Mouse (Mus musculus) heart, embryonic 16.5 days (tissue): Measurements from ENCODE around the gene Trappc5. TPM values are rescaled to one million over a fixed set of nuclear protein-coding genes. Genes with fewer than 3 reads are reported as not detected.

Experiments used
- ATAC-seq: fragments of 200-750 bp; cut with Nextera tagmentation; replicated peaks from 2 replicates; pipeline ENCODE4 v1.8.0; 2017; ENCODE audit warnings: moderate number of reproducible peaks; ENCODE audit not compliant: insufficient read depth, low FRiP score; ENCODE audit errors: extremely low read depth
- H3K27ac ChIP-seq: fragments of 300-500 bp; sonication (generic); 2 replicates; pipeline ENCODE4 v1.5.1; 2014; ENCODE audit warnings: mild to moderate bottlenecking, low read length, control low read depth, moderate library complexity
- H3K27me3 ChIP-seq: fragments of 300-500 bp; sonication (generic); 2 replicates; pipeline ENCODE4 v1.6.1; 2014; ENCODE audit warnings: low read length, mixed read lengths; ENCODE audit not compliant: control insufficient read depth, insufficient read depth
- H3K36me3 ChIP-seq: fragments of 300-500 bp; sonication (generic); 2 replicates; pipeline ENCODE4 v1.6.1; 2014; ENCODE audit not compliant: control insufficient read depth, insufficient read depth
- H3K4me1 ChIP-seq: fragments of 300-500 bp; sonication (generic); 2 replicates; pipeline ENCODE4 v1.6.1; 2014; ENCODE audit warnings: low read length, mixed read lengths; ENCODE audit not compliant: control insufficient read depth, insufficient read depth
- H3K4me2 ChIP-seq: fragments of 300-500 bp; sonication (generic); 2 replicates; pipeline ENCODE4 v1.6.1; 2014; ENCODE audit warnings: low read depth, mild to moderate bottlenecking, control low read depth, low read length
- H3K4me3 ChIP-seq: fragments of 300-500 bp; sonication (generic); 2 replicates; pipeline ENCODE4 v1.5.1; 2014; ENCODE audit warnings: mild to moderate bottlenecking, control low read depth, low read length
- H3K9ac ChIP-seq: fragments of 300-500 bp; sonication (generic); 2 replicates; pipeline ENCODE4 v1.6.1; 2014; ENCODE audit warnings: low read length, control low read depth
- H3K9me3 ChIP-seq: fragments of 300-500 bp; sonication (generic); replicated peaks from 2 replicates; pipeline ENCODE4 v1.6.1; 2016; ENCODE audit warnings: low read length; ENCODE audit not compliant: control insufficient read depth
- WGBS: fragments of 180-500 bp; shearing (Covaris S2); extraction: QIAGEN DNeasy Blood & Tissue Kit; methylation state at CpG from one replicate; pipeline ENCODE4 v1.1.7; 2014; 5-methylcytosine and 5-hydroxymethylcytosine counted together
- polyA plus RNA-seq: library from polyadenylated mRNA; unstranded; fragments of >200 nt; fragmentation: Nextera tagmentation; extraction: Ambion mirVana; gene quantifications from 2 replicates; pipeline ENCODE4 v1.2.1, GENCODE M21; 2015

The Trappc5 gene
- polyA plus RNA-seq, 1 experiment from 2014 or later, result 32.4 TPM

DNA sequence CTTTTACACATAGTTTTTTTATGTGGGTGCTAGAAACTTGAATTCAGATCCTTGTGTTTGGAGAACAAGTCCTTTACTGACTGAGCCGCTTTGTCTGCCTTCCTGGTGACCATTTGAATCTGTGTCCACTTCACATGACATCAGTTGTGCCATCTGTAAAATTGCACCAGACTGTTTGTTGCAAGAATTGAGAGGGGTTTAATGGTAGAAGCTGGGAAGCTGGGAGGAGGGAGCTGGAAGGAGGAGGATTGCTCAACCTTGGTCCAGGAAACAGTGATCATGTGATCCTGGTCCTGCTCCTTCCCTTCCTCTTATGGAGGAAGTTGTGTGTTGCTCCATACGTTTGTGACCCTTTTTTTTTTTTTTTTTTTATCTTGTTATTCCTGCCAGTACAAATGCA is 27.8 kb upstream of the Trappc5 start:
- no peak overlapping the region for H3K4me3 ChIP-seq
- ATAC-seq, result no peak
- H3K9ac ChIP-seq, result no peak overlapping the region
- H3K9me3 ChIP-seq, result no peaks in the 10 kb centered on the region
- 49% methylated on average over 2 of the region's 2 CpGs for WGBS
- no peaks in the 10 kb centered on the region for H3K4me1 ChIP-seq
- no peak overlapping the region for H3K4me2 ChIP-seq
- no peaks in the 10 kb centered on the region for H3K27me3 ChIP-seq
- H3K27ac ChIP-seq, result no peak overlapping the region
- H3K36me3 ChIP-seq, result no peaks in the 10 kb centered on the region

- H3K4me1 ChIP-seq, result no peaks in the 10 kb centered on the region
- no peaks in the 10 kb centered on the region for H3K27me3 ChIP-seq
- no peak overlapping the region for H3K27ac ChIP-seq
- H3K9me3 ChIP-seq, result no peaks in the 10 kb centered on the region
- WGBS, result 52% methylated on average over 1 of the region's 1 CpGs
- no peak overlapping the region for H3K4me3 ChIP-seq
- 0 out of 2 replicates have a peak overlapping the region, but pooled peaks have one; percentile 11 for H3K4me2 ChIP-seq
- ATAC-seq, result no peak
- H3K36me3 ChIP-seq, result no peaks in the 10 kb centered on the region
- H3K9ac ChIP-seq, result no peak overlapping the region
Observed at GRCm38 (mm10) chr8:3648990-3649389, 27.1 kb upstream of the Trappc5 start.

GRCm38 (mm10) chr8:3652845-3653244 is 23.3 kb upstream of the Trappc5 start:
- no peak overlapping the region for H3K4me3 ChIP-seq
- WGBS, result 62% methylated on average over 3 of the region's 3 CpGs
- ATAC-seq, result no peak
- no peaks in the 10 kb centered on the region for H3K9me3 ChIP-seq
- H3K27ac ChIP-seq, result no peak overlapping the region
- no peak overlapping the region for H3K9ac ChIP-seq
- no peaks in the 10 kb centered on the region for H3K36me3 ChIP-seq
- H3K4me2 ChIP-seq, result no peak overlapping the region
- H3K4me1 ChIP-seq, result no peaks in the 10 kb centered on the region
- peaks cover 2% of the 10 kb centered on the region; the same call in 1 of the 2 replicates for H3K27me3 ChIP-seq

DNA sequence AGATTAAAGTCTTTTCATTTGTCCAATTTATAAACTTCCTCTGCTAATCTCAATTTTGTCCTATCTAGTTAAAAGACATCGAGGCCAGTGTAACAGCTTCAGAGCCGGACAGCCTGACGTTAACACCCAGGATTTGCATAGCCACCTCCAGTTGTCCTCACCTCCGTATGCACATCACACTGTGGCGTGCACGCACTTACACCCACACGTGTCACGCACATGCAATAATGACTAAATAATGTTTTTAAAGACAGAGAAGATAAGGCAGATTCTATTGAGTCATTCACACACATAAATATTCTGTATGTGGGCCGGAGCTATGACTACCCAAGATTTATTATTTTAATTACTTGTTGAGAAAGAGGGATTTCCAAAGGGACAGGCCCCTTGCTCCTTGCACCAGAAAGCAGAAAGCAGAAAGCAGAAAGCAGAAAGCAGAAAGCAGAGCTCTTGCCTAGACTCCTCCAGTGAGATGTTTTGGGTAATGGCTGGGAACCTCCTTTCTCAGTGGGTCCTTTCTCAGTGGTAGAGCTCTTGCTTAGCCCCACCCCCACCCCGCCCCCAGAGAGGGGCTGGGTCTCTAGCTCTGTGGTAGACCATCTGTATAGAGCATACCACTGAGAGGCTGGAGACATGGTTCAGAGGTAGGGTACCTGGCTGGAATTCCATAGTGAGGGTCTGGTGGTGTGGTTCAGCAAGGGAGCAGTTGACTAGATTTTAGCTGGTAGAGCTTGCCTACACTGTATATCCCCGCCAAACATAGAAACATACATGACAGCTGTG is 21.2 kb upstream of the Trappc5 start:
- WGBS, result 63% methylated on average over 11 of the region's 11 CpGs
- no peak overlapping the region for H3K9ac ChIP-seq

GRCm38 (mm10) chr8:3655526-3655925 is 20.6 kb upstream of the Trappc5 start, which contains the start of gene Retn:
Retn (plus strand) TSS chr8:3655770.
- Histone ChIP-seq H3K4me2 (no peak within 1 kb of the TSS), H3K9me3 (no peaks in the 10 kb centered on the region), H3K4me1 (no peaks in the 10 kb centered on the region), H3K4me3 (no peak within 1 kb of the TSS), H3K9ac (no peak within 1 kb of the TSS), H3K27me3 (peaks cover 2% of the 10 kb centered on the region; the same call in 1 of the 2 replicates), H3K36me3 (no peaks in the 10 kb centered on the region), H3K27ac (no peak within 1 kb of the TSS)
- no peak for ATAC-seq
- 56% methylated on average over 3 of the region's 3 CpGs for WGBS

More for the DNA sequence above, 21.2 kb upstream of the Trappc5 start:
- H3K4me1 ChIP-seq, result no peaks in the 10 kb centered on the region
- peaks cover 2% of the 10 kb centered on the region; the same call in 1 of the 2 replicates for H3K27me3 ChIP-seq
- H3K36me3 ChIP-seq, result no peaks in the 10 kb centered on the region
- no peak overlapping the region for H3K27ac ChIP-seq
- H3K9me3 ChIP-seq, result no peaks in the 10 kb centered on the region
- ATAC-seq, result 0 out of 2 replicates have a peak, but pooled peaks have one; percentile 14
- no peak overlapping the region for H3K4me2 ChIP-seq
- H3K4me3 ChIP-seq, result no peak overlapping the region

GRCm38 (mm10) chr8:3656725-3657381 is 19.2 kb upstream of the Trappc5 start:
- WGBS, result 26% methylated on average over 7 of the region's 7 CpGs
- Histone ChIP-seq H3K27ac (no peak overlapping the region), H3K27me3 (peaks cover 2% of the 10 kb centered on the region; the same call in 1 of the 2 replicates), H3K36me3 (no peaks in the 10 kb centered on the region), H3K9me3 (no peaks in the 10 kb centered on the region), H3K9ac (no peak overlapping the region), H3K4me3 (no peak overlapping the region), H3K4me2 (no peak overlapping the region), H3K4me1 (no peaks in the 10 kb centered on the region)
- ATAC-seq, result no peak

DNA sequence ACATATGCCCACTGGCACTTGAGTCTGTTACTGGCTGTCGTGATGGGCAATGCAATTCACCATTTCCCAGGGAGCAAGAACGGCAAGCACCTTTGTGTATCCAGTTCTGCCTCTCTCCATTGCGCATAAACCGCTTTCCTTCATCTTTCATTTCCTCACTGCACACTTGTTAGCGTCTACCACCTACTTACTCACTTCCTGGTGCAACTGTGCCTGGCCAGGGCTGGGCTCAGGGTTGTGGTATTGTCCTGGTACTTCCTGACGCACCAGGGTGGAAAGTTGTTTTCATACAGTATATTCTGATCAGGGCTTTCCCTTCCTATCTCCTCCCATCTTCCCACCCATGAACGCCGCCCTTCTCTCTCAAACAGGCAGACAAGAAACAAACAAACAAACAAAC is 15.2 kb upstream of the Trappc5 start:
- no peak overlapping the region for H3K9ac ChIP-seq
- peaks cover 2% of the 10 kb centered on the region; the same call in 1 of the 2 replicates for H3K27me3 ChIP-seq
- whole genome bisulfite sequencing, result 64% methylated on average over 8 of the region's 8 CpGs
- no peaks in the 10 kb centered on the region for H3K36me3 ChIP-seq
- ATAC-seq, result no peak
- H3K4me2 ChIP-seq, result no peak overlapping the region
- no peaks in the 10 kb centered on the region for H3K4me1 ChIP-seq
- no peak overlapping the region for H3K4me3 ChIP-seq
- no peak overlapping the region for H3K27ac ChIP-seq
- no peaks in the 10 kb centered on the region for H3K9me3 ChIP-seq

DNA sequence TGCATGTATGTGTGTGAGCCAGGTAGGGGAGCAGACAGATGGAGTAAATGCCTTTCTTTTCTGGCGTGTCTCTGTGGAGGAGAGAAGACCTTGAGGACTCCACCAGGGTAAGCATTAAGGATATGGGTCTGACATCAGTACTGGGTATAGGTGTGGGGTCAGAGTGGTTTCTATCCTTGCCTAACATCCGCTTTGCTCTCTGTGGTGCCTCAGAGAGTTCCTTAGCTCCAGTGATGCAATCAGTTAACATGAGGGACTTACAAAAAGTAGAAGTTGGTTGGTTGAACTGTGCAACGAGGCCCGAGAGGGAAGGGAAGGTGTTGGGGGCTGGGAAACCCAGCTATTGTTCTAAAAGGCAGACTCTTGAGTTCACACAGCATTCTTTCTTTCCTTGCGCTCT is 11.7 kb upstream of the Trappc5 start:
- Histone ChIP-seq H3K9ac (no peak overlapping the region), H3K4me1 (no peaks in the 10 kb centered on the region), H3K36me3 (no peaks in the 10 kb centered on the region), H3K27ac (no peak overlapping the region), H3K4me2 (no peak overlapping the region), H3K4me3 (no peak overlapping the region), H3K9me3 (no peaks in the 10 kb centered on the region), H3K27me3 (no peaks in the 10 kb centered on the region)
- WGBS, result 63% methylated on average over 5 of the region's 5 CpGs
- ATAC-seq, result no peak

DNA sequence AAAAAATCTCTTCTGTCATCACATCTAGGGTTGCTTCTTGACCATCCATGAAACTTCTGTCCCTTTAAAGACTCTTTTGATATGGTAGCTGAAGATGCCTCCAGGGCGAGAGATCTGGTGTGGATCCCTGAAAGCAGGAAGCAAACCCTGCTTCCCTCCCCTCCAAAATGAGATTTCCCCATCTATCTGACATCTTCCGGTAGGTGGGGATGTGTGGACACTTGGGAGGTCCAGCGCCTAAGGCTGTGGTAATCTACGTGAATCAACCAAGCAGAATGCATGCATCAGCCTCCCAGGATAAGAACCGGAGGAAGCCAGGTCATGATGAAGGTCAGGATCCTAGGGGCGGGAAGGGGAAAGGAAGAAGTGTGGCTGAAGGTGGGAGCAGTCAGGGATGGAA is 10.6 kb upstream of the Trappc5 start, which contains the start of gene Mcemp1:
TSS of gene Mcemp1 (plus strand) at position 248 of the 400 bp plus-strand sequence.
- Histone ChIP-seq H3K9me3 (no peaks in the 10 kb centered on the region), H3K27me3 (no peaks in the 10 kb centered on the region), H3K36me3 (no peaks in the 10 kb centered on the region), H3K27ac (no peak within 1 kb of the TSS), H3K4me3 (no peak within 1 kb of the TSS), H3K4me1 (no peaks in the 10 kb centered on the region), H3K9ac (no peak within 1 kb of the TSS), H3K4me2 (no peak within 1 kb of the TSS)
- WGBS, result 58% methylated on average over 6 of the region's 6 CpGs
- no peak for ATAC-seq
